Mouse (Mus musculus) thymus, adult 2 months (tissue): Measurements from ENCODE around the gene Abca1. TPM values are rescaled to one million over a fixed set of nuclear protein-coding genes. Genes with fewer than 3 reads are reported as not detected.

Experiments
- DNase-seq: peaks from one replicate; pipeline ENCODE4 v3.0.0; 2021
- H3K27ac ChIP-seq: fragments of 200-500 bp; 2 replicates; pipeline ENCODE4 v1.5.1; 2012; ENCODE audit warnings: low read length, control low read depth; ENCODE audit not compliant: control insufficient read depth, insufficient read depth
- H3K27me3 ChIP-seq: fragments of 200-500 bp; 2 replicates; pipeline ENCODE4 v1.6.1; 2012; ENCODE audit warnings: mild to moderate bottlenecking, low read length, moderate library complexity, mixed read lengths; ENCODE audit not compliant: control insufficient read depth, insufficient read depth
- H3K36me3 ChIP-seq: fragments of 200-500 bp; 2 replicates; pipeline ENCODE4 v1.6.1; 2012; ENCODE audit warnings: mild to moderate bottlenecking, low read length, moderate library complexity; ENCODE audit not compliant: control insufficient read depth, insufficient read depth
- H3K4me1 ChIP-seq: fragments of 200-500 bp; replicated peaks from 2 replicates; pipeline ENCODE4 v1.6.1; 2012; ENCODE audit warnings: low read length; ENCODE audit not compliant: control insufficient read depth, insufficient read depth
- H3K4me3 ChIP-seq: fragments of 200-500 bp; 2 replicates; pipeline ENCODE4 v1.5.1; 2012; ENCODE audit warnings: mild to moderate bottlenecking, low read length, control low read depth, moderate library complexity; ENCODE audit not compliant: control insufficient read depth, insufficient read depth
- CTCF ChIP-seq: fragments of 200-500 bp; IDR thresholded peaks from 2 replicates; pipeline ENCODE4 v1.5.1; 2012; ENCODE audit warnings: mild to moderate bottlenecking, control low read depth, low read length, moderate library complexity, borderline replicate concordance; ENCODE audit not compliant: control insufficient read depth, poor library complexity, insufficient read depth; ENCODE audit errors: extremely low read depth
- POLR2A ChIP-seq: fragments of 200-500 bp; IDR thresholded peaks from 2 replicates; pipeline ENCODE4 v1.6.1; 2012; ENCODE audit warnings: mild to moderate bottlenecking, low read length, control low read depth, moderate library complexity; ENCODE audit not compliant: control insufficient read depth, poor library complexity, insufficient read depth; ENCODE audit errors: extremely low read depth
- WGBS: fragments of 180-500 bp; shearing (Covaris S2); methylation state at CpG from one replicate; pipeline ENCODE4 v1.1.7; 2018; 5-methylcytosine and 5-hydroxymethylcytosine counted together
- polyA plus RNA-seq: library from polyadenylated mRNA; depleted of rRNA; stranded (reverse); fragments of >200 nt; gene quantifications from 2 replicates; pipeline ENCODE4 v1.2.3, GENCODE M21; 2012; rRNA removed

The Abca1 gene
- 13.8 and 15.4 TPM in 2 replicates for polyA plus RNA-seq

DNA sequence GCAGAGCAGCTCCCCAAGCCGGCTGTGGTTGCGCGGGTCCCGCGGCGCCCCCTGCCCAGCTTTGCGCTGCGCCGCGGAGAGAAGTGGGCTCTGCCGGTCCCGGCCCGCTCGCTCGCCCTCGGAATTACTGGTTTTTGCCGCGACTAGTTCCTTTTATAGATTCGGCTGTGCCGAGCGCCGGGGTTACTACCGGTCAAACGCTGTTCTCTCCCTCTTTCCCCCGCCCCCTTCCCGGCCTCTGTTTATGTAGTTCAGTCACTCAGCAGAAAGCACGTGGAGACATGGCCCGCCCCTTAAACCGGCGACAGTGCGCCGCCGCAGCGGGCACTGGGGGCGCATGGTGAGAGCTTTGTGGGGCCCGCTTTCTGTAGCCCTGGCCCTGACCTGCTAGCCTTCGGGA, at the start of gene Abca1:
Abca1 (minus strand) TSS at position 129 of the 400 bp plus-strand sequence.
- DNase-seq, result peak; percentile 89
- Histone ChIP-seq H3K36me3 (no peaks in the 10 kb centered on the region), H3K4me3 (peak within 1 kb of the TSS; percentile 54), H3K27me3 (no peaks in the 10 kb centered on the region), H3K27ac (peak within 1 kb of the TSS; percentile 21; the same call in 1 of the 2 replicates), H3K4me1 (peaks cover 3% of the 10 kb centered on the region)
- TF ChIP-seq CTCF (no peak), POLR2A (peak; percentile 66; the same call in 1 of the 2 replicates)
- WGBS, result under 1% methylated on average over 37 of the region's 37 CpGs

DNA sequence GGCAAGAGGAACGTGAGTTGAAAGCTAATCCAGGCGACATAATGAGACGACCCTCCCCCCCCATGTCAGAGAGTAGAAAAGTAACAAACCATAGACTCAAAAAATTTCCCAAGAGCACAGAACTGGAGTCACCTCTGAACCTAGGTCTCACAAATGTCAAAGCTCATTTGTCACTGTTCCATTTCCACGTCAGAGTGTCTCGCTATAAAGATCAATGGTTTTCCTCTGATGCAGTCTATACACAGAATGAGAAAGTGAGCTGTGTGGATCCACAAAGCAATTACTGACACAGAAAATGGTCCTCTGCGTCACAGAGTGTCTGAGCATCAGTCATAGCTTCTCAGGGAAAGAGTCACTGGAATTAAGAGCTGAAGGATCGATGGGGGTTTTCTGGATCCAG, 44.8 kb upstream of the Abca1 start:
- 92% methylated on average over 7 of the region's 7 CpGs for WGBS

DNA sequence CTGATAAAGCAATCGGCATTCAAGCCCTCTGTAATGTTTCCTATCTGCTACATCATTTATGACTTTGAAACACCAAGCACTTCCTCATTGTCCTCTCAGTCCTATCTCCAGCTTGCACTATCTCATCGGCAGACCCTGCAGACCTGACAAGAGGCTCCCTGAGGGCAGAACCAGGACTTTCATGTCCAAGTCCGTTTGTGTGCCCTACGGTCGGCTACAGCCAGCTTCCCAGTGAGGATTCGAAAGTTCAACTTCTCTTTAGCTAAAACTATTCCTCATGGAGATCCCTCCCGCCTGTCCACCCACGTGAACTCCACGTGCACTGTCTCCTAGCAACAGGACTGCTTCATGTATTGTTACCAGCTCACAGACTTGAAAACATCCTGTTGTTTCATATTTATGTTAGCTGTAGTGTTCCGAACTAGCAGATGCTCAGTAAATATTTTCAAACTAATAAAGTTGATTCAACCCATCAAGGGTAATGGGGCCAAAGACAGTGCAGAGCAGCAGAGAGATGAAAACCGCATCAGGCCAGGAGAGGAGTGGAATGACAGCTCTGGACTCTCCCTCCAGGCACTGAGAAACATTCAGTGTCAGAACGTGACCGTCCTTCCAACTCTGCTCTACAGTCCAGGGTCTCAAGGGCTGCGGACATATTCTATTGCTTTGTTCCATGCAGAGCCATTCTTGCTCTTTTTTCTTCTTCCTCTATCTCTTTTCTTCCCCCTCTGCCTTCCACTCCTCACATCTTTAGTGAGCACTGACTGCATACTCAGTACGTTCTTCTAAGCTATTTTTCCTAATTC, 44.1 kb upstream of the Abca1 start:
- 79% methylated on average over 15 of the region's 15 CpGs for WGBS
- no peaks in the 10 kb centered on the region for H3K36me3 ChIP-seq
- H3K27me3 ChIP-seq, result no peaks in the 10 kb centered on the region
- no peak overlapping the region for H3K4me3 ChIP-seq
- TF ChIP-seq CTCF (no peak), POLR2A (no peak)
- H3K4me1 ChIP-seq, result no peaks in the 10 kb centered on the region
- H3K27ac ChIP-seq, result no peak overlapping the region
- DNase-seq, result no peak

More for the DNA sequence above, 44.8 kb upstream of the Abca1 start:
- Histone ChIP-seq H3K27me3 (no peaks in the 10 kb centered on the region), H3K4me3 (no peak overlapping the region), H3K4me1 (no peaks in the 10 kb centered on the region), H3K36me3 (no peaks in the 10 kb centered on the region), H3K27ac (no peak overlapping the region)
- DNase-seq, result no peak
- TF ChIP-seq POLR2A (no peak), CTCF (no peak)

GRCm38 (mm10) chr4:53200276-53200675, 40.6 kb upstream of the Abca1 start:
- WGBS, result 87% methylated on average over 1 of the region's 1 CpGs
- no peak overlapping the region for H3K4me3 ChIP-seq
- no peaks in the 10 kb centered on the region for H3K27me3 ChIP-seq
- DNase-seq, result no peak
- no peak overlapping the region for H3K27ac ChIP-seq
- no peaks in the 10 kb centered on the region for H3K36me3 ChIP-seq
- no peak for TF ChIP-seq POLR2A
- TF ChIP-seq CTCF, result no peak
- H3K4me1 ChIP-seq, result peaks cover 7% of the 10 kb centered on the region

DNA sequence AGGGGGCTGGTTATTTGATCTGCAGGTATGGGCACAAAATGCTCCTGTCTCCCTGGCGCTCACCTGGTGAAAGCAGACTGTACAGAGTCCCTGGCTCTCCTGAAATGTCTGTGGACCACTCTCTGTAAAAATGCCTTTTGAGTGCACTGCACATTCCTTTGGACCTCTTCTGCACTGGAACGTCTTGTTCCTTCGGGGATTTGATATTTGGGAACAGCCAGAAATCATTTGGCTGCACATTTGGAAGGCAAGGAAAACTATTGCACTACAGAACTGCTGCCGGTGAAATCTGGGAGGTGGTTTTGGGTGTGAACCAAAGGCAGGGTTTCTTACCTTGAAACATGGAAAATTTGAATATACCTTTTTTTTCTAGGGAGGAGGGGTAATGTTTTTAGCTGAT, 38.1 kb upstream of the Abca1 start:
- peaks cover 7% of the 10 kb centered on the region for H3K4me1 ChIP-seq
- 90% methylated on average over 4 of the region's 4 CpGs for WGBS
- H3K27ac ChIP-seq, result no peak overlapping the region
- H3K4me3 ChIP-seq, result no peak overlapping the region
- TF ChIP-seq CTCF (no peak), POLR2A (no peak)
- H3K36me3 ChIP-seq, result no peaks in the 10 kb centered on the region
- DNase-seq, result no peak
- H3K27me3 ChIP-seq, result no peaks in the 10 kb centered on the region

DNA sequence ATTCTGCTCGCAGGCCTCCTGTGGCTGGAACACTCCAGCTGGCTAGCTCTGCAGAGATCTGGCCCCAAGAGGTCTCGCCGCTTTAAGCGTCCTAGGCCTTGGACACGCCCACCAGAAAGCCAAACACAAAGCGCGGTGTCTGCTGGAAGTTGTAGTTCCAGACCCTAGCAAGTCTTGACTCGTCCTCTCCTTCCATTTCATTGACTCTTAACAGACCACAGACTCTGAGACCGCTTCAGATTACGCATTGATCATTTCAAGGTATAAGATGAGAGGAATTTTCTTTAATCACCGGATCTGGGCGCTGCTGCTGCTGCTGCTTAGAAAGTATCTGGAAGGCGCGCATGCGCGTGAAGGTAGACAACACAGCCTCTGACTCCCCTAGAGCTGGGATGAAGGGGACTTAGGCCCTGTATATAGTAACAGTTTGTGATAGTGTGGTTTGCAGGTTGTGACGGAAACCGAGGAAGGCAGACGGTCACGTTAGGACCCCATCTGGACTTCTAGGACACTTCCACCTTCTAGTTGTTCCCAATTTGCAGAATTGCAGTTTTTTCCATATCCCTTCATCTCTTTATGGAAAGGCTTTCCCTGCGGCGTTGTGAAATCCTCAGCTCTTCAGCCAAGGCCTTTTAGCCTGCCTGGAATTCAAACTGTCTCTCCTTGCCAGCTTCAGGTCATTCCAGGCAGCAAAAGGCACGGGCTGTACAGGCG, 36.5 kb upstream of the Abca1 start:
- Histone ChIP-seq H3K4me3 (peak overlapping the region; percentile 23; the same call in 1 of the 2 replicates), H3K27ac (no peak overlapping the region)
- WGBS, result 34% methylated on average over 24 of the region's 24 CpGs

More for the DNA sequence above, 36.5 kb upstream of the Abca1 start:
- peak; percentile 85 for DNase-seq
- H3K4me1 ChIP-seq, result peaks cover 7% of the 10 kb centered on the region
- no peaks in the 10 kb centered on the region for H3K27me3 ChIP-seq
- no peaks in the 10 kb centered on the region for H3K36me3 ChIP-seq
- TF ChIP-seq CTCF, result 0 out of 2 replicates have a peak, but pooled peaks have one; percentile 30
- 0 out of 2 replicates have a peak, but pooled peaks have one; percentile 19 for TF ChIP-seq POLR2A
